ENCODE assay signal across 17 mouse cellular contexts in genomic region chr7:109803516-109803915, GRCm38 (mm10). TPM values are rescaled to one million over a fixed set of nuclear protein-coding genes. Genes with fewer than 3 reads are reported as not detected.
"Had no signal": no experiment of that assay in that cellular context is flagged by ENCODE, and none has a peak within 500 bp of the region (broad histone marks: within the 10 kb centered on the region; RNA-seq: fewer than 3 reads in every experiment).

No protein-coding gene starts in this region.

- H3K4me3 ChIP-seq: lung, embryonic 15.5 days; megakaryocyte, embryonic 14.5 days; midbrain, embryonic 13.5 days; midbrain, embryonic 15.5 days; neural tube, embryonic 12.5 days; stomach, embryonic 15.5 days had no signal

- H3K4me2 ChIP-seq: lung, embryonic 15.5 days; midbrain, embryonic 11.5 days; midbrain, embryonic 13.5 days; midbrain, embryonic 15.5 days; neural tube, embryonic 12.5 days; stomach, embryonic 15.5 days had no signal

- ATAC-seq: midbrain, embryonic 13.5 days; midbrain, embryonic 15.5 days had no signal

- H3K27ac ChIP-seq: lung, embryonic 15.5 days; macrophage; midbrain, embryonic 13.5 days; midbrain, embryonic 15.5 days; neural tube, embryonic 12.5 days; stomach, embryonic 15.5 days; stomach, postnatal 0 days had no signal

- H3K36me3 ChIP-seq: lung, embryonic 15.5 days; midbrain, embryonic 13.5 days; midbrain, embryonic 15.5 days; stomach, embryonic 15.5 days had no signal

- H3K9me3 ChIP-seq: lung, embryonic 15.5 days; megakaryocyte, embryonic 14.5 days; midbrain, embryonic 13.5 days; midbrain, embryonic 15.5 days; neural tube, embryonic 12.5 days; stomach, embryonic 15.5 days had no signal

- H3K4me1 ChIP-seq: megakaryocyte, embryonic 14.5 days; midbrain, embryonic 13.5 days; midbrain, embryonic 15.5 days; neural tube, embryonic 12.5 days; stomach, embryonic 15.5 days had no signal

- H3K9ac ChIP-seq: lung, embryonic 15.5 days; midbrain, embryonic 13.5 days; midbrain, embryonic 15.5 days; neural tube, embryonic 12.5 days; stomach, embryonic 15.5 days had no signal

- H3K27me3 ChIP-seq: lung, embryonic 15.5 days; neural tube, embryonic 12.5 days; stomach, embryonic 15.5 days had no signal

- DNase-seq: lung, adult 2 months; lung, postnatal 14 days; lung, postnatal 36 days; right cerebral cortex, postnatal 14 days; thymus, adult 2 months; thymus, postnatal 25 days; thymus, postnatal 4 days had no signal

RNA-seq across cellular contexts. Expression of gene Nrip3, which starts 21.7 kb away (rescaled TPM):
- total RNA-seq: monocyte, adult 5-6 weeks had no signal
- polyA plus RNA-seq: macrophage had no signal
